Mouse (Mus musculus) myocyte (in vitro differentiated cells): Measurements from ENCODE around the gene Ryr2.

Source experiments
- CEBPB ChIP-seq: IDR thresholded peaks from 2 replicates; pipeline ENCODE4 v1.6.1; 2011; ENCODE audit warnings: mild to moderate bottlenecking, moderate library complexity; ENCODE audit not compliant: poor library complexity, insufficient read depth, severe bottlenecking
- MAX ChIP-seq: IDR thresholded peaks from one replicate; pipeline ENCODE4 v1.6.1; 2011; ENCODE audit warnings: low read depth, mild to moderate bottlenecking, control low read depth
- MYOD1 ChIP-seq, 3 experiments: IDR thresholded peaks; one replicate each; pipeline ENCODE4 v1.6.1; 2011; ENCODE audit warnings: control low read depth in 2 of 3, low read depth in 2 of 3, mild to moderate bottlenecking in 2 of 3, moderate library complexity in 1 of 3; ENCODE audit not compliant: insufficient read length in 2 of 3, control insufficient read depth in 1 of 3
- POLR2A ChIP-seq: IDR thresholded peaks from one replicate; pipeline ENCODE4 v1.6.1; 2011; ENCODE audit warnings: low read depth, mild to moderate bottlenecking, control low read depth, moderate library complexity; ENCODE audit not compliant: insufficient read length
- POLR2AphosphoS2 ChIP-seq: IDR thresholded peaks from one replicate; pipeline ENCODE4 v1.6.1; 2011; ENCODE audit warnings: low read depth, control low read depth; ENCODE audit not compliant: insufficient read length
- REST ChIP-seq: IDR thresholded peaks from one replicate; pipeline ENCODE4 v1.6.1; 2011; ENCODE audit warnings: mild to moderate bottlenecking, control low read depth, moderate library complexity; ENCODE audit not compliant: insufficient read depth, insufficient read length
- TCF12 ChIP-seq: IDR thresholded peaks from one replicate; pipeline ENCODE4 v1.6.1; 2011; ENCODE audit warnings: mild to moderate bottlenecking, control low read depth; ENCODE audit not compliant: poor library complexity, insufficient read depth, severe bottlenecking
- USF1 ChIP-seq: IDR thresholded peaks from one replicate; pipeline ENCODE4 v1.6.1; 2011; ENCODE audit warnings: low read depth, mild to moderate bottlenecking, control low read depth, moderate library complexity

- TF ChIP-seq POLR2A = no peak
- no peak for TF ChIP-seq POLR2AphosphoS2
- TF ChIP-seq REST = no peak
- TF ChIP-seq USF1 = no peak
- TF ChIP-seq MAX = no peak
- TF ChIP-seq TCF12 = no peak
- TF ChIP-seq MYOD1 (IDR thresholded peaks at IDR 0.05; ENCODE audit: control insufficient read depth in 1 of 3, insufficient read length in 2 of 3, low read depth in 2 of 3) = no peak
- TF ChIP-seq CEBPB = no peak
Measured at GRCm38 (mm10) chr13:11563224-11564024, 543.3 kb downstream of the Ryr2 start.
